Mouse (Mus musculus) embryonic fibroblast, embryonic 13.5 days (primary cell): ENCODE measurements around the gene Ftsj1.

ENCODE experiments used
- CTCF ChIP-seq: IDR thresholded peaks from 2 replicates; pipeline ENCODE4 v1.5.1; 2011; ENCODE audit warnings: mild to moderate bottlenecking, control low read depth, low read length, moderate library complexity, borderline replicate concordance; ENCODE audit not compliant: insufficient read depth
- POLR2A ChIP-seq: IDR thresholded peaks from 2 replicates; pipeline ENCODE4 v1.6.1; 2011; ENCODE audit warnings: low read depth, mild to moderate bottlenecking, control low read depth, low read length, moderate library complexity

GRCm38 (mm10) chrX:8192126-8192639, 60.0 kb downstream of the Ftsj1 start:
- TF ChIP-seq POLR2A: no peak
- no peak for TF ChIP-seq CTCF
